Mouse (Mus musculus): ENCODE data around the gene Foxk1.

The Foxk1 gene

GRCm38 (mm10) chr5:142416070-142416775 lies 14.9 kb downstream of the Foxk1 start:
- in situ Hi-C loops (cut with MboI, MseI): loop anchor here in 1 of 2 experiments (25.0 kb wide), 1 partner anchor 1904 kb away; the partner anchor contains the start of gene Chst12

- in situ Hi-C loops (cut with MboI, MseI): loop anchor here in 1 of 2 experiments (25.0 kb wide), 1 partner anchor 1905 kb away; the partner anchor contains the start of gene Chst12
These were observed 15.8 kb downstream of the Foxk1 start for GRCm38 (mm10) chr5:142417104-142417503.

DNA sequence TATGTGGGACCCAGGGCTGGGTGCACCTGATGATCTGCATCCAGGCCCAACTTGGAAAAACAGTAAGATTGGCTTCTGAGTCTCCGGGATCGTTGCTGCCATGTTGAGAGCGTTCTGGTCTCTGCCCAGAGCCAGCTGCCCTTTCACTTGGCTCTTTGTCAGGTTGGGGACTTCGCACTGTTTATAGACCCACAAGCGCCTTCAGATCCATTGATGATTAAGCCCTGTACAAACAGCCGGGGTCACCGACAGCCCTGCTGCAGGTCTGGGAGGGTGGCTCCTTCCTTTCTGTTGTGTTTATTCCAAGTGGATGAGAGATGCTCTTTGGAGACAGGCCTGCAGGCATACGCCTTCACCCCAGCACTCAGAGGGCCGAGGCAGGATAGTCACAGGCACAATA lies 16.6 kb downstream of the Foxk1 start:
- in situ Hi-C loops (cut with MboI, MseI): loop anchor here in 1 of 2 experiments (25.0 kb wide), 1 partner anchor 1906 kb away; the partner anchor contains the start of gene Chst12

DNA sequence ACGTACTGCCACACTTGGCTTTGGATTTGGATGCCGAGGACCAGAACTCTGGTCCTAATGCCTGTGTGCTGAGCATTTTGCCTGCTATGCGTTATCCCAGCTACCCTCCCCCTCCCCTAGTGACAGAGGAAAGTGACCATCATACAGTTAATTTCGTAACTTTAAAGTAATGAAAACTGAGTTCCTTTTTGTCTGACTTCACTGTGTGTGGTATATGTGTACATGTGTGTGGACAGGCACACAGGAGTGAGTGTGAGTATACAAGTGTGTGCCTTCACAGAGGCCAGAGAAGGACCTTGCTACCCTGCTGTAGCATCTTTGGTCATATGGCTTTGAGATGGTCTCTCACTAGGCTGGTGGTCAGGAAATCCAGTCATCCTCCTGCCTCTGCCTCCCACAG lies 17.1 kb downstream of the Foxk1 start:
- in situ Hi-C loops (cut with MboI, MseI): loop anchor here in 1 of 2 experiments (25.0 kb wide), 1 partner anchor 1906 kb away; the partner anchor contains the start of gene Chst12

GRCm38 (mm10) chr5:142420317-142420716 lies 19.0 kb downstream of the Foxk1 start:
- in situ Hi-C loops (cut with MboI, MseI): loop anchor here in 1 of 2 experiments (25.0 kb wide), 1 partner anchor 1908 kb away; the partner anchor contains the start of gene Chst12

GRCm38 (mm10) chr5:142420920-142421319 lies 19.6 kb downstream of the Foxk1 start:
- in situ Hi-C loops (cut with MboI, MseI): loop anchor here in 1 of 2 experiments (25.0 kb wide), 1 partner anchor 1909 kb away; the partner anchor contains the start of gene Chst12

GRCm38 (mm10) chr5:142421886-142422285 lies 20.6 kb downstream of the Foxk1 start:
- in situ Hi-C loops (cut with MboI, MseI): loop anchor here in 1 of 2 experiments (25.0 kb wide), 1 partner anchor 1910 kb away; the partner anchor contains the start of gene Chst12

- in situ Hi-C loops (cut with MboI, MseI): loop anchor here in 1 of 2 experiments (25.0 kb wide), 1 partner anchor 1911 kb away; the partner anchor contains the start of gene Chst12
These were observed 21.8 kb downstream of the Foxk1 start for GRCm38 (mm10) chr5:142423141-142423540.

GRCm38 (mm10) chr5:142423701-142424100 lies 22.4 kb downstream of the Foxk1 start:
- in situ Hi-C loops (cut with MboI, MseI): loop anchor here in 1 of 2 experiments (25.0 kb wide), 1 partner anchor 1911 kb away; the partner anchor contains the start of gene Chst12

DNA sequence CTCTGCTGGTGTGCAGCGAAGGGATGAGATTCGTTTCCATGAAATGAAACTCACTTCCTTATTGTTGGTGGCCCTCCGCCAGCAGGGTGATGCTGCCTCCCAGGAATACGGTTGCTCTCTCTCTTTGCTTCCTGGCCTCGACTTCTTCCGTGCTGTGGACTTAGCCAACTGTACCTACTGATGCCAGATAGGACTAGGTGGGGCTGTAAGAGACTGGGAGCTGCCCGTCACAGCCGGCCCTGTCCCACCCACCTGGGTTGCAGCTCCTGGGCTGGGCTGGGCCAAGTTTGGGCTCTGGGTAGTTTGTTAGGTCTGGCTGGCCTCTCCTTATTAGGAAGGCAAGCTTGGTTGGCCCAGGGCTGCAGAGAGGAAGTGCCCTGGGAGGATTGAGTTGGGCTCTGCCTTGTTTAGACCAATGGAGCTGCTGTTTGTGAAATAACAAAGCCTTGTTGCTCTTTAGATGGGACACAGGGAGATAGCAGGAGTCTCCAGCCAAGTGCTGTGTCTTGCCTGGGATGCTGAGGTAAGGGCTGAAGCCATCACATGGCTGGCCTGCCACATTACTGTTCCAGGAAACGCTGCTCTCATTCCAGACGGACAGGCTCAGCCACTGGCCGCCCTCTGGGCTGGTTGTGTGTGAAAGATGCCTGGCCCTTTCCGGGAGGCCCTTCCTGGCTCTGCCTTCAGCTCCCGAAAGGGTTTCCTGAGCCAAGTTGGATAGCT lies 23.5 kb downstream of the Foxk1 start:
- in situ Hi-C loops (cut with MboI, MseI): loop anchor here in 1 of 2 experiments (25.0 kb wide), 1 partner anchor 1912 kb away; the partner anchor contains the start of gene Chst12

DNA sequence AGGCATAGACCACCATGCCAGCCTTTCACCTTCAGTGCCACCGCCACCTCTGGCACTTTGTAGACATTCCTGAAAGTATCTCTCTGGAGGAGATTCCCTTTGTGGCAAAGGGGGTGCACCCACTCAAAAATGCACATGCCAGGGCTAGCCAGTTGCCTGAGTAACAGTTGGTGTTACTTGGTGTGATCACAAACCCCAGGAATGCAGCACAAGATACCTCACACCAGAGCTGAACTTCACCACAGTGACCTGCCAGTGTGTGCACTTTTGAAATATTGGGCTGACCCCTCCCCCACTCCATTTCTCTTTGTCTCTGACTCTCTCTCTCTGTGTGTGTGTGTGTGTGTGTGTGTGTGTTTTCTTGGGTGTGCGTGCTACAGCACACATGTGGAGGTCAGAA lies 25.2 kb downstream of the Foxk1 start:
- in situ Hi-C loops (cut with MboI, MseI): no loop called here

- in situ Hi-C loops (cut with MboI, MseI): no loop called here
These were observed 26.6 kb downstream of the Foxk1 start for GRCm38 (mm10) chr5:142427876-142428275.

DNA sequence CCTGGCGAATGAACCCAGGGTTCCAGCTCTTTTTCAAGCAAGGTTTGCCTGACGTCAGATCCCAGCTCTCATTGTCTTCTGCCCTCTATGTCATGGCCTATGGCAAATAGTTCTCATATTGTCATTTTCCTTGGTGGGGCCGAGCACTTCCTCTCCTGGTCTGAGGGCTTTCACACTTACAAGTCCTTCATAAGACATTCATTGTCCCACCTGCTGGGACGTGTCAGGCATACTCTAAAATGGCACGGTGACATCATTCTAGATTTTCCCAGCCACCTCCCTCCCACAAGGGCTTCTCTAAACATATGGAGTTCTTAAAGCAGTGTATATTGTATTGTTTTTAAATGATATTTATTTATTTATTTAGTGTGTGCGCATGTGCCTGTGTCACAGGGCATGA lies 27.4 kb downstream of the Foxk1 start:
- in situ Hi-C loops (cut with MboI, MseI): no loop called here

GRCm38 (mm10) chr5:142431029-142431428 lies 29.7 kb downstream of the Foxk1 start:
- in situ Hi-C loops (cut with MboI, MseI): loop anchor here in 1 of 2 experiments (10.0 kb wide), 1 partner anchor 1686 kb away; no protein-coding TSS in a partner anchor

DNA sequence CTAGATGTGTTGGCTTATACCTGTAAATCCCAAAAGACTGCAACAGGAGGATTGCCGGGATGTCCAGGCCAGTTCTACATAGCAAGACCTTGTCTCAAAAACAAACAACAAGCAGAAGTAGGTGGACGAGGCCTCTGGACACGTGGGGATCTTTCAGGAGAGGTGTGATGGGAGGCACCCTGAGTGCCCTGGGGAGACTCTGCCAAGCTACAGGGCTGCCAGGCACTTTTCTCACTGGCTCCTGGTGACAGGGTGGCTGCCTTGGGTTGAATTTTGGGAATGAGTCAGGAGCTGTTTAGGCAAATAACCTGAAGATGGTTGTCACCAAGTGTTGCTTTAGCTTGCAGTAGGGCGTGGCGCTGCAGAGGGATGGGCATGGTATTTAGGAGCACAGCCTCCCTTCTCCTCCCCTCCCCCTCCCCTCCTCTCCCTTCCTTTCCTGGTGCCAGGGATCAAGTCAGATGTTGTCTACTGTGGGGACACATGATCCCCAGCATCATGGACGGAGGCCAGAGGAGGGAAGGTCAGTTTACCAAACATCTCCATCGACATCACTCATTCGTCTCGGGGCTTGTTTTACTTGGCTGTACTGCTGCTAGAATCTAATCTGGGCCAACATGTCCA lies 30.6 kb downstream of the Foxk1 start:
- in situ Hi-C loops (cut with MboI, MseI): loop anchor here in 1 of 2 experiments (10.0 kb wide), 1 partner anchor 1687 kb away; no protein-coding TSS in a partner anchor

GRCm38 (mm10) chr5:142432695-142433094 lies 31.4 kb downstream of the Foxk1 start:
- in situ Hi-C loops (cut with MboI, MseI): loop anchor here in 1 of 2 experiments (10.0 kb wide), 1 partner anchor 1688 kb away; no protein-coding TSS in a partner anchor

- in situ Hi-C loops (cut with MboI, MseI): loop anchor here in 1 of 2 experiments (10.0 kb wide), 1 partner anchor 1689 kb away; no protein-coding TSS in a partner anchor
These were observed 32.8 kb downstream of the Foxk1 start for GRCm38 (mm10) chr5:142434052-142434451.

GRCm38 (mm10) chr5:142435736-142436135 lies 34.4 kb downstream of the Foxk1 start:
- in situ Hi-C loops (cut with MboI, MseI): loop anchor here in 1 of 2 experiments (10.0 kb wide), 1 partner anchor 1691 kb away; no protein-coding TSS in a partner anchor

DNA sequence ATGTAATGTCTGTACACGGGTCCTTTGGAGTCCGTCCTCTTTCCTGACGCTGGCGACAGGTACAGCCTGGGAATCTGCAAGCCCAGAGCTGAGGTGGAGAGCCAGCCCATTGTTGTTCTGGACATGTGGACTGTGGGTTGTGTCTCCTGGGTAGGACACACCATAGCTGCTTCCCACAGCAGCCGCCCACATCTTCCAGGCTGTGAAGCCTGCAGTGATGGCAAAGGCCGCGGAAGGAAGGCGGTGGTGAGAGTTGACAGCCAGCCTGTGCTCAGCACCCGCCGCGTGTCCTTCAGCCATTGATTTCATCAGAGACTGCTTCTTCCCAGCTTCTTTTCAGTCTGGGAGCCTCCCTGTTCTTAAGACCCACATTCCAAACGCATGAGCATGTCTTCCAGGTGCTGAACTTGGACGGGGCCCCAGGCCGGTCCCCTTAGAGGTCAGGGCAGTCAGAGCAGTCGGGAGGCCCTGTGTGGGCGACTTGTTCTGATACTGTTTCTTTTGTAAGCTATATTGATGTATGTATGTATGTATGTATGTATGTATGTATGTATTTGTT lies 37.2 kb downstream of the Foxk1 start:
- in situ Hi-C loops (cut with MboI, MseI): loop anchor here in 1 of 2 experiments (10.0 kb wide), 1 partner anchor 1694 kb away; no protein-coding TSS in a partner anchor

DNA sequence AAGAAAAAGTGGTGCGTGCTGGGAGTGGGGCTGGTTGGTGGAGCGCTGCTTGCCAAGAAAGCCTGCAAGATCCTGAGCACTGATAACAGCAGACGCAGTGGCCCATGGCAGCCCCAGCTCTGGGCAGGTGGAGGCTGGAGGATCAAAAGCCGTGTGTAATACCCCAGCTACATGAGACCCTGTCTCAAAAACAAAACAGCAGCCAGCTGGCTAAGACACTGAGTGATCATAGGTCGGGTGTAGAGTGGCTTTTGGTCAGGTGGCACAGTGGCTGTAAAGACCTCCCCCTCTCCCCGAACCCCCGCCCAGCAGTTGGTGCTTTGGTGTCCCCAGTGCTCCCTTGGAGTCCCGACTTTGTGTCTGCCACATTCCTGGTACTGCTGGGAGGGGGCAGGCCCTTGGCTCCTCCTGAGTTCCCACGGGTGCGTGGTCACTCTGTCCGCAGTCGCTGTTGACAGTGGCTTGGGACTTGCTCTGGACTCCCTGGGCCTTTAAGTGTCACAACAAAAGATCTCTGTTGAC lies 38.7 kb downstream of the Foxk1 start:
- in situ Hi-C loops (cut with MboI, MseI): loop anchor here (5.0 to 10.0 kb wide), 3 partner anchors 33 to 1695 kb away; no protein-coding TSS in a partner anchor
